Mouse (Mus musculus): ENCODE results near the gene Gm45337.

DNA sequence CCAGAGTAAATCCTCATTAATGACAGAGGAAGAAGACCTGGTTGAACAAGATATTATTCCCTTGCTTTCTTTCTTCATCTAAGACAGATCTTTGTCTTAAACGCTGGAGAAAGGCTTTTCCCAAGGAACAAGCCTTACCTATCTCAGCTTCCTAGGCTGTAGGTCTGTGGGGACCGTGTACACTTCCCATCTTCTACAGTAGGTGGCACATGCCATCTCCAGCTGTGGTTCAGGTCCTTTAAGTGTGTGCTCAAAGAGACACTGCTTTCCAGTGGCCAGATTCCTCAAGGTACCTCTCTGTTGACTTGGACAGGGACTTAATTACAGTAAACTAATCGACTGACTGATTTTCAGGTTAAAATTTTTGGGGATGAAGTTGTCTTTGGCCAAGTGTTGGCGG, 15.6 kb downstream of the Gm45337 start:
- TF ChIP-seq POLR2A (IDR thresholded peaks at IDR 0.05; ENCODE audit: low read depth, low read length): no peak
- TF ChIP-seq CTCF (IDR thresholded peaks at IDR 0.05; ENCODE audit: extremely low read depth, insufficient read length, insufficient replicate concordance, low read depth, low read length): no peak
